Mouse (Mus musculus) bone marrow macrophage, adult 2 months (primary cell): Measurements from ENCODE around the gene Chrna5.

Experiments
- CTCF ChIP-seq: IDR thresholded peaks from 2 replicates; pipeline ENCODE4 v1.5.1; 2012; ENCODE audit warnings: low read depth, mild to moderate bottlenecking, low read length, moderate library complexity
- POLR2A ChIP-seq: IDR thresholded peaks from 2 replicates; pipeline ENCODE4 v1.6.1; 2012; ENCODE audit warnings: mild to moderate bottlenecking, low read depth, low read length, borderline replicate concordance

DNA sequence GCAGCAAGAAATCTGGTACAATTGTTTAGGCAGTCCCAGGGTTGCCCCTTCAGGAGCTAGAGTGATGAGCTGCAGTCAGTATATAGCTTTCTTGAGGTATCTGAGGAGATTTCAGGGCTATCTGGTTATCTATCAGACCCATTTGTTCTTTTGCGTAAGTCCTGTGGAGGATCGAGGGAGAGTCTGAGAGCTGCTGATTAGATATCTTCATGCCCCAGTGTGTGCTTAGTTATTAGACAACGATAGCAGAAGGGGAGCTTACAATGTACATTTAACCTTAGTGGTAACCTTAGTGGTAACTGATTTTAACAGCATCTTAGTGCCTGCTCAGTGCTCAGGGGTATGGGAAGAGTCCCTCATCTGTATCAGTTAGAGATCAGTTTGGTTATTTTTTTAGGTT lies 15.0 kb downstream of the Chrna5 start:
- TF ChIP-seq POLR2A (no peak), CTCF (no peak)
